Mouse (Mus musculus): Measurements from ENCODE around the gene Letm1.

GRCm38 (mm10) chr5:33709037-33709436 is 73.6 kb downstream of the Letm1 start:
- TF ChIP-seq CTCF (IDR thresholded peaks at IDR 0.05; ENCODE audit: extremely low read depth, insufficient read length, insufficient replicate concordance, low read depth, low read length): no peak
- no peak for TF ChIP-seq POLR2A (IDR thresholded peaks at IDR 0.05; ENCODE audit: low read depth, low read length)
